Mouse (Mus musculus): Measurements from ENCODE around the gene Olfr142. TPM values are rescaled to one million over a fixed set of nuclear protein-coding genes. Genes with fewer than 3 reads are reported as not detected.
"Not testable (repeated sequence)": the region's sequence is repeated elsewhere in the genome, so short reads cannot be mapped to it uniquely, and the experiment has no call there.

Gene Olfr142
- not detected in 2 replicates for polyA plus RNA-seq (2015; fragmentation: Nextera tagmentation; extraction: Ambion mirVana)

DNA sequence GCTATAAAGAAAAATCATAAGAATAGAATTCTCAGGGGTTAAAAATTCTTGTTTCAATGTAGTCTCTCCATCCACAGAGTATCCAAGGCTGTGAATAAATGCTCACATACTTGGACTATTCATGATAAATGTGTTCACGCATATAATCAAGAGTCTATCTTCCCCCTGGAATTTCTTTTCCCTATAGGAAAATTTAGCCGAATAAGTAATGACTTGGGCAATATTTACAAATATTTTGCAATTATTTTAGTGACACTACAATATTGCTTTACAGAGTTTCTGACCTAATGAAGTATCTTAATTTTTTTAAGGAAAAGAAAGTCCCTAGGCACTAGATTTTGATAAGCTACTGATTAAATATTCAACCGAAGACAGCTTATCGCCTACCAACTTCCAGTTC, at the start of gene Olfr142:
Olfr142 (minus strand) TSS at position 101 of the 400 bp plus-strand sequence.
- Histone ChIP-seq H3K27ac (no peak within 1 kb of the TSS), H3K9me3 (no peaks in the 10 kb centered on the region), H3K4me2 (no peak within 1 kb of the TSS), H3K4me3 (no peak within 1 kb of the TSS), H3K4me1 (replicated peaks) (no peaks in the 10 kb centered on the region), H3K27me3 (no peaks in the 10 kb centered on the region), H3K36me3 (no peaks in the 10 kb centered on the region), H3K9ac (no peak within 1 kb of the TSS)
- 95% methylated on average over 4 of the region's 4 CpGs for WGBS
- no peak for ATAC-seq (ENCODE audit: low FRiP score)

- Histone ChIP-seq H3K4me1 (replicated peaks) (no peaks in the 10 kb centered on the region), H3K36me3 (no peaks in the 10 kb centered on the region), H3K27ac (no peak within 1 kb of the TSS), H3K4me3 (no peak within 1 kb of the TSS), H3K27me3 (no peaks in the 10 kb centered on the region), H3K4me2 (no peak within 1 kb of the TSS), H3K9me3 (no peaks in the 10 kb centered on the region), H3K9ac (no peak within 1 kb of the TSS)
- ATAC-seq (ENCODE audit: low FRiP score): no peak
- 73% methylated on average over 6 of the region's 6 CpGs for WGBS
These were observed 35.3 kb upstream of the Olfr142 start, which contains the start of gene Olfr1272 for GRCm38 (mm10) chr2:90292741-90293140. Gene Olfr1272 (minus strand): TSS chr2:90292841.

DNA sequence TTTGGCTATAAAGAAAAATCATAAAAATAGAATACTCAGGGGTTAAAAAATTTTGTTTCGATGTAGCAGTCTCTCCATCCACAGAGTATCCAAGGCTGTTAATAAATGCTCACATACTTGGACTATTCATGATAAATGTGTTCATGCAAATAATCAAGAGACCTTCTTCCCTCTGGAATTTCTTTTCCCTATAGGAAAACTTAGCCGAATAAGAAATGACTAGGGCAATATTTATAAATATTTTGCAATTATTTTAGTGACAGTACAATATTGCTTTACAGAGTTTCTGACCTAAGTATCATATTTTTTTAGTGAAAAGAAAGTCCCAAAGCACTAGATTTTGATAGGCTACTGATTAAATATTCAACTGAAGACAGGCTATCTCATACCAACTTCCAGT, 13.5 kb upstream of the Olfr142 start, which contains the start of gene Olfr1271:
Olfr1271 (minus strand) TSS at position 101 of the 400 bp plus-strand sequence.
- no peaks in the 10 kb centered on the region for H3K9me3 ChIP-seq
- H3K36me3 ChIP-seq: no peaks in the 10 kb centered on the region
- H3K27ac ChIP-seq: no peak within 1 kb of the TSS
- no peaks in the 10 kb centered on the region for H3K27me3 ChIP-seq
- no peak within 1 kb of the TSS for H3K4me2 ChIP-seq
- no peak within 1 kb of the TSS for H3K4me3 ChIP-seq
- H3K9ac ChIP-seq: no peak within 1 kb of the TSS
- WGBS: 92% methylated on average over 2 of the region's 2 CpGs
- H3K4me1 ChIP-seq (replicated peaks): no peaks in the 10 kb centered on the region
- no peak for ATAC-seq (ENCODE audit: low FRiP score)

DNA sequence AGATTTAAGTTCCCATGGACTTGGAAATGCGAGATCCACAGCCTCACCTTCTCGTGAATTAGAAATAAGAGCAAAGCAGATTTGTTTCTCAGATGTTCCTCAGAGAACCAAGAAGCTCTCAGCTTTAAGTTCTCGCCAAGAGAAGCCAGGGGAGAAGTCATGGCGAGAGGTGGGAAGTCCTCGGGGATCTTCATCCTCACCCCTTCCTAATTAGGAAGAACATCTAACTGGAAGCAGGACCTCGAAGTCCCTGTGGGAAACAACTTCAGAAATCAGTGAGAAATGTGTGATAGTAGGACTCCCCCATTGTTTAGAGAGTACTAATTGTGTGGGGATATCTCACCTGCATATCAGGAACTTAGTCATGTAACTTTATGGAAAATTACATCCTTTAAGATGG, 33.0 kb downstream of the Olfr142 start, which contains the start of gene Olfr1506:
Olfr1506 (minus strand) TSS at position 101 of the 400 bp plus-strand sequence.
- not testable (repeated sequence) for H3K27ac ChIP-seq; H3K9ac ChIP-seq; ATAC-seq (ENCODE audit: low FRiP score); H3K27me3 ChIP-seq; H3K4me2 ChIP-seq; H3K4me1 ChIP-seq (replicated peaks); H3K4me3 ChIP-seq; H3K36me3 ChIP-seq; H3K9me3 ChIP-seq
- no CpG with 5 or more reads among the region's 6 CpGs for WGBS

Other genes starting within 250 kb of the Olfr142 start
- not detected in 2 replicates for gene Olfr1263, start 245.5 kb downstream of the Olfr142 start, polyA plus RNA-seq (2015; fragmentation: Nextera tagmentation; extraction: Ambion mirVana)
- not detected in 2 replicates for gene Olfr1264, start 232.0 kb downstream of the Olfr142 start, polyA plus RNA-seq (2015; fragmentation: Nextera tagmentation; extraction: Ambion mirVana)
- not detected in 2 replicates for gene Olfr1265, start 222.3 kb downstream of the Olfr142 start, polyA plus RNA-seq (2015; fragmentation: Nextera tagmentation; extraction: Ambion mirVana)
- not detected in 2 replicates for gene Olfr140, start 194.0 kb downstream of the Olfr142 start, polyA plus RNA-seq (2015; fragmentation: Nextera tagmentation; extraction: Ambion mirVana)
- not detected in 2 replicates for gene Olfr1269, start 136.2 kb downstream of the Olfr142 start, polyA plus RNA-seq (2015; fragmentation: Nextera tagmentation; extraction: Ambion mirVana)
- gene Olfr32, start 115.3 kb downstream of the Olfr142 start, polyA plus RNA-seq (2015; fragmentation: Nextera tagmentation; extraction: Ambion mirVana): 0.06 TPM in 1 of 2 replicates, not detected in the other
- not detected in 2 replicates for gene Olfr1270, start 104.5 kb downstream of the Olfr142 start, polyA plus RNA-seq (2015; fragmentation: Nextera tagmentation; extraction: Ambion mirVana)
- gene Olfr1506, start 33.1 kb downstream of the Olfr142 start, polyA plus RNA-seq (2015; fragmentation: Nextera tagmentation; extraction: Ambion mirVana): not detected in 2 replicates
- not detected in 2 replicates for gene Olfr1271, start 13.4 kb upstream of the Olfr142 start, polyA plus RNA-seq (2015; fragmentation: Nextera tagmentation; extraction: Ambion mirVana)
- gene Olfr1272, start 35.2 kb upstream of the Olfr142 start, polyA plus RNA-seq (2015; fragmentation: Nextera tagmentation; extraction: Ambion mirVana): not detected in 2 replicates
- not detected in 2 replicates for gene Gm13769, start 64.6 kb upstream of the Olfr142 start, polyA plus RNA-seq (2015; fragmentation: Nextera tagmentation; extraction: Ambion mirVana)
- not detected in 2 replicates for gene Olfr1274-ps, start 141.1 kb upstream of the Olfr142 start, polyA plus RNA-seq (2015; fragmentation: Nextera tagmentation; extraction: Ambion mirVana)

Measured in hindbrain, embryonic 13.5 days (tissue).